Mouse (Mus musculus) kidney, adult 9 months (tissue): ENCODE data around the gene Cldn2.
"Not testable (repeated sequence)": the region's sequence is repeated elsewhere in the genome, so short reads cannot be mapped to it uniquely, and the experiment has no call there.

Experiments
- DNase-seq: peaks from one replicate; pipeline ENCODE4 v3.0.0; 2022

Gene Cldn2

GRCm38 (mm10) chrX:139800406-139800878 is at the start of gene Cldn2:
Gene Cldn2 (plus strand): TSS chrX:139800828.
- DNase-seq = peak; percentile 31

- peak; percentile 34 for DNase-seq
Measured at GRCm38 (mm10) chrX:139751855-139752254, 48.8 kb upstream of the Cldn2 start.

DNA sequence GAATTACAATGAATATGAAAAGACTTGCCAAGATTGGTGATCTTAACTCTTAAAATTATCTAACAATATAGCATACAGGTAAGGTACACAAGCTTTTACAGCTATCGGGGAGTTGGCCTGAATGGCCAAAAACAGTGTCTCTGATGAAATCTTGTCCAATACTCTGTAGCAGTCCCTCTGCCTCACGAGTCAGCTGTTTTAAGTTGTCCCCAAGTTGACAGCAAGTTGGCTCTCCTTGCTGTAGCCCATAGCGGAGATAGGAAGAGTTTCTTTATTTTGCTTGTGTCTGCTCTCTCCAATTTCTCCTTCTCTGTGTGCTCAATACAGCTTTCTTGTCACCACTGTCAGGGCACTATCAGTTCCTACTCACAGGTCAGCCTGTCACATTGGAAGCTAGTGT is 42.0 kb upstream of the Cldn2 start:
- not testable (repeated sequence) for DNase-seq

DNA sequence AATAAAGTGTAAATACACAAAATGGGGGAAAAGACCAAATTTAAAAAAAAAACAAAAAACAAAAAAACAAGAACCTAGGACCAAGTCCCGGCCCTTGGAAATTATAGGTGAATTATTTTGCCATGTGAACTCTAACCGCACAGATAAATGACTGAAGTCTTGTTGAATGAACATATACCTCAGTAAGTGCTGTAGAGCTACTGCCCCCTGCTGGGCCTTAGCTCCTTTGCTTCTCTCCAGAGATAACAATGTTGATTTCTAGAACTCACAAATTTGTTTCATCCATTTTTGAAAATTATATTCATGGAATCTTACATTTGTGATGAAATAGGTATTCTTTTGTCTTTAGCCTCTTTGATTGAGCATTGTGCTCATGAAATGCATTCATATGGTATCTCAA is 38.1 kb upstream of the Cldn2 start:
- peak; percentile 26 for DNase-seq

- no peak for DNase-seq
Measured at GRCm38 (mm10) chrX:139769975-139770637, 30.5 kb upstream of the Cldn2 start.

DNA sequence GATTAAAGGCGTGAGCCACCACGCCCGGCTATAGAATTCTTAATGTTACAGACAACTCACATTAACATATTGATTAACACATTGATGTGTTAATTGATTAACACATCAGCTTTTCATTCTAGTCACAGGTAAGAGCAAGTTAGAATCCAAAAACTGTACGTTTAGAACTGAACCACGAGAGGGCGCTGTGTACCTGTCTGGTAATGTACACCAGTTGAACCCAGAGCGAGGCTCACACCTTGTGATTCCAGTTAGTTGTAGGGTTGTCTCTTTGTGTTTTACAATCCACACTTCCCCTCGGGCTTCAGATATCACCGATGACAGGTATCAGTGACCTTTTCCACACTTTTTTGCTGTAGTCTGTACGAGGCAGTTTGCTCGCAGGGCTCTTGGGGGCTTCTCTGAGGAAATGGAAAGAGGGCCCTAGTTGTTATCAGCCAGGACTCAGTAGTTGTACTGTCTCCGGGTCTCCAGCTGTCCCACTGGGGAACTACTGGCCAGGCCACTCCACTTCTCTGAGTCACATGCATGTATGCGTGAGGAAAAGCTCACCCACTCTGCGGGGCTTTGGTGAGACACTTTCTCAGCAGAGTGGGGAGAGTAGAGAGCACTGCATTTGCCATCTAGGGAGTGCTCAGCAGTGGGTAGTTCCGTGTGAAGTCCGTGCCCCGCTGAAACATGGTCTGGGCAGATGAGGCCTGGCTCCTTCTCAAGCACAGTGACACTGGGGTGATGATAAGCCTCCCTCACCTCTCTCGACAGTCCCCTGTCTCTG is 26.1 kb upstream of the Cldn2 start:
- peak; percentile 56 for DNase-seq

GRCm38 (mm10) chrX:139775084-139775612 is 25.5 kb upstream of the Cldn2 start:
- peak; percentile 19 for DNase-seq

DNA sequence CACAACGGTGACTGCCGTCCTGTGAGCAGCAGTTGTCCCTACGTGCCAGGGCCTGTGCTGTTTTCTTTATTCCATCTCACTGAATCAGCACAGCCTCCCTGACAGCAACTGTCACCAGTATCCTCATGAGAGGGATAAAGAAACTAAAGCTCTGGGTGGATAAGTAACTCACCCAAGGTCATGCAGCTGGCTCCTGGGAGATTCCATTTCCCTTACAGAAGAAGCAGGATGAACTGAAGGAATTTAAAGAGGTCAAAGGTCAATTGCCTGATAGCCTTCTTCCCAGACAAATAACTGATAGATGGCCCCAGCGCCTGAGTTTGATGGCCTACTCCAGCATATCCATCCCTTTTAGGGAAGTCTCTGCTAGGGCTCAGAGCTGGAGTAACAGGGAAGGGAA is 23.3 kb upstream of the Cldn2 start:
- peak; percentile 45 for DNase-seq

DNA sequence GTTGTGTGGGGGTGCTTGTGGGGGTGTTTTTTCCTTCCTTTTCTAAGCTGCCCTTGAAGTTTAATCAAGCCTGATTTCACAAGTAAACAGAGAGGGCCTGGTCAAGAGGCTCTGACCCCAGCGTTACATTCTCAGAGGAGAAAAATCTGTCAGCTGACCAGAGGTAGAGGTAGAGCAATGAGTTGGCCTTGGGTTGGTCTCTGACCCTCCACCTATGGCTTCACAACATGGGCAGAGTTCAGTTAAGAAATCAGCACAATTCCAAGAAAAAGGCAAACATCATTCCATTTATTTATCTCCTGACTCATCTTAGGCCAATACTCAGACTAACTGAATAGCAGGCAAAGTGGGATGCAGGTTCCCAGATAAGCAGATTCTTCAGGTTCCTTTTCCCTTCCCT is 21.7 kb upstream of the Cldn2 start:
- DNase-seq = no peak

DNA sequence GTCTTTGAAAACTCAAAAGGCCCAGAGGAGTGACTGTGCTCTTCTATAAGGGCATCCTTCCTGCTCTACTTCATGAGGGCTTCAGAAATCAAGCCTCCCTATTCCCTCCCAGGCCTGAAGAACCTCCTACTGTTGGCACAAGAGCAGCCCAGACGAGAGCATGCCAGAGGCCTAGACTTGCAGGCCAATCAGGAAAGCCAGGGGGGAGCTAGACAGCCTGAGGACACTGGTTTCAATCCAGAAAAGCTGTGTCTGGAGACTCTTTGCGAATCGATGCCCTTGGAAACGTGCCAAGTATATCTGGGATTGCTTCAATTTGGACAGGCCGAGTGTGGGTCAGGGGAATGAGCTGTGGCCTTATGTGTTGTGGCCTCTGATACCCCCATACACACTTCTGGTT is 21.2 kb upstream of the Cldn2 start:
- no peak for DNase-seq

DNA sequence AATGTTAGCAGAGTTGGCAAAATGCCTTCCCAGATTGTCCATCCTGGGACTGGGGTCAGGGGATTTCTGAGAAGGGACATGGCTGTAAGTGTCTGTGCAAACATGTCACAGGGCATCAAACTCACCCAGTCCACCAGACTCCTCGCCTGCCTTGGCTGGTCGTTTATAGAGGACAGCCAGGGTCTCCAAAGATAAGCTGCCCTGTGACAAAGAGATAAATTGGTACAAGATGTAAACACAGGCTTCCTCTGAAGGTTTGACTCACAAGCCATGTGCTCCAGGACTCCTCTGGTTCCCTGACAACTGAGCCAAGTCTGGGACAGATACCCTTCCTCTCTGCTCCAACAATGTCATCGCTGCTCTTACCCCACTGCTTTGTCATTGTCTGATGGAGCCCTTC is 19.6 kb upstream of the Cldn2 start:
- DNase-seq = no peak

- no peak for DNase-seq
Measured at GRCm38 (mm10) chrX:139781563-139781962, 19.1 kb upstream of the Cldn2 start.

DNA sequence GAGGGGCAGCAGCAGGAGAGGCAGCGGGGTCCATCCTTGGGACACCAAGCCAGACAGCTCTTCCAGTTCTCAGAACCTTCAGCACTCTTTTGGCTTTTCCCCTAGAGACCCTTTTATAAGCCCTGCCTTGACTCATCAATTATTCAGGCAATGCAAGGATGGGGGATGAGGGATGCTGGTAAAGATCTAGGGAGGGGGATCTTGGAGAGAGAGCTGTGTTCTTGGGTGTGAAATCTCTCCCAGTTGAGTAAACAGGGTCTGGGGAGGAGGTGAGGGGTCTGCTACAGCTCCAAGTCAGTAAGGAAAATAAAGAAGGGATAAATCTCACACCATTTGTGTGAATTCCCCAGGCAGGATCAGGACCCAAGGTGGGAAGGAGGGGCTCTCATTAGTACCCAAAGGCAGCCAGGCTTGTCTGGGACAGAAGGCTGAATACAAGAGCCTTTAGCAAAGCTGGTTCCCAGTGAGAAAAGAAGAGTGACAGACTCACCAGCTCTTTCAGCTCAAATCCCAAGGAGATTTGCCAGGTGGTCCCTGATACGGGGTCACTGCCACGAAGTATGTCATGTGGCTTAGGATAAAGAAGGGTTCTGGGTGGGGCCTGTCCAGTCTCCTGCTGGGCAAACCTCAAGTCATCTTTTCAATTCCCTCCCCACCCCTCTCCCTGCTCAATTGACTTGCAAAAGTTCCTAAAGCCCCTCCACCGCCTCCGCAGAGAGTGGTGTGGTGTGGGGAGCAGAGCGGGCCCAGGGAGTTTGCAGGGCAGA is 18.2 kb upstream of the Cldn2 start, which contains the start of gene Ripply1:
Ripply1 (minus strand) TSS at position 76 of the 767 bp plus-strand sequence.
- no peak for DNase-seq

GRCm38 (mm10) chrX:139783045-139783422 is 17.6 kb upstream of the Cldn2 start:
- peak; percentile 69 for DNase-seq

- peak; percentile 79 for DNase-seq
Measured at GRCm38 (mm10) chrX:139785764-139786163, 14.9 kb upstream of the Cldn2 start.

DNA sequence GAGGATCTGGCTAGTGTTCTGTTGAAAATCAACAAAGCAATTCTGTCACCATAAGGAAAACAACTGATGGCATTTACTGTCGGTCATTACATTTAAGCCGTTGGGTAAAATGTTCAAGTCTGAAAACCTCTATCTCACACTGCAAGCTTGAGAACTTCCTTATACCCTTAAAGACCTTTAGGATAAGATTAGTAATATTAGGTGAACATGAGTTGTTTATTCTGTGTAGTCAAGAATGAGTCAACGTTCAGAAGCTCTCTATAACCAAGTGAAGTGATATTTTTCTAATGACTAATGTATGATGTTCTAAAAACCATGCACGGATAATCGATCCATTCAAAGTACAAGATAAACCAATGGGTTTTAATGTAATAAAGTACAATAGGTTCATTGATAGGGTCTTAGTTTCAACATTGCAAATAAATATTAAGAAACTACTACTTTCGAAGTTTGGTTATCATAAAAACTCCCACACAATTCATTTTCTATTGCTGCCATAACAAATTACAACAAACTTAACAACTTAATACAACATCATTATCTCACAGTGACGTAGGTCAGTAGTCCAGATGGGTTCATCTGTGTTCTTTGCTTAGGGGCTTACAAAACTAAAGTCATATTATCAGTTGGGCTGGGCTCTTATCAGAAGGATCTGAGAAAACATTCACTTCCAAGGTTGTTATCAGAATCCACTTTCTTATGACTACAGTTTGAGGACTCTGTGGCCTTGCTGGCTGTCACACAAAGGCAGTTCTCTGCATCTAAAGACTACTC is 6.4 kb upstream of the Cldn2 start:
- no peak for DNase-seq

DNA sequence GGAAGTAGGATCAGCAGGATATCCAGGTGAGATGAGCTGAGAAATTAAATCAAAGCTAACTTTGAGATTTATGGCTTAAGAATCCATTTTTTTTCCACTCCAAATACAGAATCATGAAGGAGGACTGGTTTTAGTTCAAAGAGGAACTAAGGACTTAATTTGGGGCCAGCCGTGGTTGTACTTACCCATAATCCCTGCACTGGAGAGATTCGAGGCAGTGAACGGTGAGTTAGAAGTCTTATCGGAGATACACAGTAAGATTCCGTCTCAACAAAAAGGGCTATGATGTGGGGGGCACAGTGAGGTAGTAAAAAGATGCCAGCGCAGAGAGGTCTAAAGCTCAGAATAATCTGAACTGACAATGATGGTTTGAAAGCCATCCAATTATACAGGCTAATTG is 4.6 kb upstream of the Cldn2 start:
- DNase-seq = no peak

GRCm38 (mm10) chrX:139797875-139798274 is 2.8 kb upstream of the Cldn2 start:
- DNase-seq = peak; percentile 34

GRCm38 (mm10) chrX:139799953-139800352 is 675 bp upstream of the Cldn2 start:
- DNase-seq = peak; percentile 51

- no peak for DNase-seq
Measured at GRCm38 (mm10) chrX:139803028-139803427, 2.4 kb downstream of the Cldn2 start.

DNA sequence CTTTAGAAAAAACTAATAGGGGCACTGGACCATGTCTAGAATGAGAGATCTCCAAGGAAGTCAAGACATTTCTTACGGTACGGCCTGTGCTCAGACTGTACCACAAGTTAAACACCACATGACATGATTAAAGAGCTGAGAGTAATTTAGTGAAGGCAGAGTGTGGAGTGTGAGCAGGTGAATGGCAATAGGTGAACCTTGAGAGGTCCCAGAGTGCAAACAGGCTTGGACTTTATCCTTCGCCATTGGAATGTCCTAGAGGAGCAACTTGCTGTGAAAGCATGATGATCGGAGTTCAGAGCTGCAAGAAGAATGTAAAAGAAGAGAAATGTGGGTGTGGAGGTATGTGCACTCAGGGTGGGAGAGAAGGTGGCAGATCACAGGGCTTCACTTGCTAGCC is 5.3 kb downstream of the Cldn2 start:
- peak; percentile 81 for DNase-seq

GRCm38 (mm10) chrX:139807391-139807790 is 6.8 kb downstream of the Cldn2 start:
- DNase-seq = peak; percentile 77
